Mouse (Mus musculus) myocyte (in vitro differentiated cells): ENCODE measurements at regions not wholly inside any gene's neighbourhood (a gene's known extent, or its start where the extent isn't known, plus 50 kb on each side); places are given as distances from the start of the nearest gene placed in this dataset.

Experiments
- E2F4 ChIP-seq: IDR thresholded peaks from one replicate; pipeline ENCODE4 v1.6.1; 2011; ENCODE audit warnings: mild to moderate bottlenecking, control low read depth, moderate library complexity; ENCODE audit not compliant: insufficient read depth
- MAX ChIP-seq: IDR thresholded peaks from one replicate; pipeline ENCODE4 v1.6.1; 2011; ENCODE audit warnings: low read depth, mild to moderate bottlenecking, control low read depth
- SRF ChIP-seq: IDR thresholded peaks from one replicate; pipeline ENCODE4 v1.6.1; 2011; ENCODE audit warnings: low read depth; ENCODE audit not compliant: control insufficient read depth, insufficient read length
- USF1 ChIP-seq: IDR thresholded peaks from one replicate; pipeline ENCODE4 v1.6.1; 2011; ENCODE audit warnings: low read depth, mild to moderate bottlenecking, control low read depth, moderate library complexity

GRCm38 (mm10) chr13:71617198-71617597, 346.3 kb downstream of the Irx1 start:
- TF ChIP-seq MAX (no peak), USF1 (no peak), SRF (no peak), E2F4 (no peak)
